Mouse (Mus musculus) thymus, postnatal 10 days (tissue): Measurements from ENCODE around the gene Edc3.

Experiments used
- DNase-seq, 2 experiments: peaks; one replicate each; pipeline ENCODE4 v3.0.0; 2021; ENCODE audit warnings: low spot score in 2 of 2

The Edc3 gene

GRCm38 (mm10) chr9:57800325-57800975 lies 92.1 kb downstream of the Edc3 start:
- no peak for DNase-seq
